Mouse (Mus musculus): Measurements from ENCODE around the gene Samd13. TPM values are rescaled to one million over a fixed set of nuclear protein-coding genes. Genes with fewer than 3 reads are reported as not detected.

Gene Samd13
- polyA plus RNA-seq, 1 experiment from 2014 or later, result 0.86 TPM

GRCm38 (mm10) chr3:146596387-146596786 lies 89.0 kb downstream of the Samd13 start:
- ATAC-seq (replicated peaks; ENCODE audit: insufficient number of reproducible peaks, low FRiP score, low TSS enrichment, low read depth), result no peak
- Histone ChIP-seq H3K36me3 (replicated peaks; ENCODE audit: control insufficient read depth, insufficient read depth, low read depth, low read length) (no peaks in the 10 kb centered on the region), H3K27me3 (ENCODE audit: control insufficient read depth, insufficient read depth, low read length) (no peaks in the 10 kb centered on the region), H3K9ac (replicated peaks; ENCODE audit: low read length) (no peak overlapping the region), H3K27ac (replicated peaks; ENCODE audit: low read depth, low read length) (no peak overlapping the region), H3K9me3 (replicated peaks; ENCODE audit: control insufficient read depth, low read length) (no peaks in the 10 kb centered on the region), H3K4me2 (ENCODE audit: low read depth, low read length) (no peak overlapping the region), H3K4me1 (ENCODE audit: control insufficient read depth, insufficient read depth, low read length) (no peaks in the 10 kb centered on the region), H3K4me3 (ENCODE audit: low read depth, low read length) (no peak overlapping the region)
- 82% methylated on average over 8 of the region's 8 CpGs for WGBS
- no peak for DNase-seq (ENCODE audit: low spot score)

- no peak overlapping the region for H3K4me2 ChIP-seq (ENCODE audit: low read depth, low read length)
- no peaks in the 10 kb centered on the region for H3K36me3 ChIP-seq (replicated peaks; ENCODE audit: control insufficient read depth, insufficient read depth, low read depth, low read length)
- no peaks in the 10 kb centered on the region for H3K4me1 ChIP-seq (ENCODE audit: control insufficient read depth, insufficient read depth, low read length)
- H3K9ac ChIP-seq (replicated peaks; ENCODE audit: low read length), result no peak overlapping the region
- no peak overlapping the region for H3K27ac ChIP-seq (replicated peaks; ENCODE audit: low read depth, low read length)
- DNase-seq (ENCODE audit: low spot score), result no peak
- no peaks in the 10 kb centered on the region for H3K27me3 ChIP-seq (ENCODE audit: control insufficient read depth, insufficient read depth, low read length)
- no peak for ATAC-seq (replicated peaks; ENCODE audit: insufficient number of reproducible peaks, low FRiP score, low TSS enrichment, low read depth)
- no peaks in the 10 kb centered on the region for H3K9me3 ChIP-seq (replicated peaks; ENCODE audit: control insufficient read depth, low read length)
- WGBS, result 84% methylated on average over 6 of the region's 6 CpGs
- H3K4me3 ChIP-seq (ENCODE audit: low read depth, low read length), result no peak overlapping the region
Measured at GRCm38 (mm10) chr3:146595440-146595839, 90.0 kb downstream of the Samd13 start.

Other genes starting within 250 kb of the Samd13 start
- gene Ctbs, start 235.8 kb downstream of the Samd13 start, polyA plus RNA-seq (2014; fragmentation: Nextera tagmentation; extraction: Ambion mirVana), result 6.1 and 6.7 TPM in 2 replicates
- gene Spata1, start 185.8 kb downstream of the Samd13 start, polyA plus RNA-seq (2014; fragmentation: Nextera tagmentation; extraction: Ambion mirVana), result 5.7 and 6.8 TPM in 2 replicates
- 1,092 and 1,165 TPM in 2 replicates for gene Gng5, start 185.8 kb downstream of the Samd13 start, polyA plus RNA-seq (2014; fragmentation: Nextera tagmentation; extraction: Ambion mirVana)
- 77.2 and 87.9 TPM in 2 replicates for gene Rpf1, start 164.2 kb downstream of the Samd13 start, polyA plus RNA-seq (2014; fragmentation: Nextera tagmentation; extraction: Ambion mirVana)
- gene Uox, start 115.2 kb downstream of the Samd13 start, polyA plus RNA-seq (2014; fragmentation: Nextera tagmentation; extraction: Ambion mirVana), result not detected in 2 replicates
- not detected in 2 replicates for gene Dnase2b, start 70.0 kb downstream of the Samd13 start, polyA plus RNA-seq (2014; fragmentation: Nextera tagmentation; extraction: Ambion mirVana)
- not detected in 2 replicates for gene 4930503B20Rik, start 34.3 kb downstream of the Samd13 start, polyA plus RNA-seq (2014; fragmentation: Nextera tagmentation; extraction: Ambion mirVana)
- gene Prkacb, start 127.4 kb upstream of the Samd13 start, polyA plus RNA-seq (2014; fragmentation: Nextera tagmentation; extraction: Ambion mirVana), result 78.1 and 80.9 TPM in 2 replicates
- 7.3 and 7.6 TPM in 2 replicates for gene Ttll7, start 166.8 kb upstream of the Samd13 start, polyA plus RNA-seq (2014; fragmentation: Nextera tagmentation; extraction: Ambion mirVana)